Mouse (Mus musculus): ENCODE measurements at regions not wholly inside any gene's neighbourhood (a gene's known extent, or its start where the extent isn't known, plus 50 kb on each side); places are given as distances from the start of the nearest gene placed in this dataset.

GRCm38 (mm10) chr11:114248261-114248898 lies 181.5 kb upstream of the Sdk2 start:
- H3K4me3 ChIP-seq (ENCODE audit: insufficient read depth, low read depth, low read length), result no peak overlapping the region
- peaks cover 20% of the 10 kb centered on the region for H3K4me1 ChIP-seq (ENCODE audit: control insufficient read depth, insufficient read depth, low read length)
- 77% methylated on average over 4 of the region's 4 CpGs for WGBS
- H3K27ac ChIP-seq (ENCODE audit: insufficient read depth, low read depth, low read length), result no peak overlapping the region
- TF ChIP-seq POLR2A (IDR thresholded peaks at IDR 0.05; ENCODE audit: insufficient read depth, low read depth, low read length), result no peak
- TF ChIP-seq CTCF (IDR thresholded peaks at IDR 0.05; ENCODE audit: insufficient read depth, low read depth, low read length), result no peak

- Histone ChIP-seq H3K4me3 (ENCODE audit: insufficient read depth, low read depth, low read length) (no peak overlapping the region), H3K27ac (ENCODE audit: insufficient read depth, low read depth, low read length) (peak overlapping the region; percentile 87), H3K4me1 (ENCODE audit: control insufficient read depth, insufficient read depth, low read length) (peaks cover 19% of the 10 kb centered on the region)
- TF ChIP-seq POLR2A (IDR thresholded peaks at IDR 0.05; ENCODE audit: insufficient read depth, low read depth, low read length), result no peak
- WGBS, result 14% methylated on average over 8 of the region's 8 CpGs
Observed at GRCm38 (mm10) chr11:114239311-114239803, 172.5 kb upstream of the Sdk2 start.

DNA sequence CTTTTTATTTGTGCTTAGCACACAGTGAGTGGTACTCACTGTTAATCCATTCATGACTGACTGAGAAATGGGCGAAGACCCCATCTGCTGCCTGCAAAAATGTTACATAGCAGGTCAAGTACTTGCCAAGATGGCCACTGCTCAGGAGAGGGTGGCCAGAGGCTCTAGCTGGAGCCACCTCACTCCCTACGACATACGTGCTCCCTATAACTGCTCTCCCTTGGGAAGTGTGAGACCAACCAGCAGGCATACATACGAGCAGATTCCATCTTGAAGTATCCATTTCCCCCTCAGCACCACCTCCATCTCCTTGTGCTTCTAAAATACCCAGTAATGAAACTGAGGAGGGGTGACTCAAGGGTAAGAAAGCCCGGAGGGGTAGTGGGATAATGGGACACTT lies 172.0 kb upstream of the Sdk2 start:
- 36% methylated on average over 5 of the region's 5 CpGs for WGBS
- Histone ChIP-seq H3K4me1 (ENCODE audit: control insufficient read depth, insufficient read depth, low read length) (peaks cover 22% of the 10 kb centered on the region), H3K4me3 (ENCODE audit: insufficient read depth, low read depth, low read length) (no peak overlapping the region), H3K27ac (ENCODE audit: insufficient read depth, low read depth, low read length) (peak overlapping the region; percentile 91)
- TF ChIP-seq POLR2A (IDR thresholded peaks at IDR 0.05; ENCODE audit: insufficient read depth, low read depth, low read length), result no peak
- TF ChIP-seq CTCF (IDR thresholded peaks at IDR 0.05; ENCODE audit: insufficient read depth, low read depth, low read length), result no peak

GRCm38 (mm10) chr11:114238316-114238715 lies 171.5 kb upstream of the Sdk2 start:
- no peak overlapping the region for H3K4me3 ChIP-seq (ENCODE audit: insufficient read depth, low read depth, low read length)
- WGBS, result 66% methylated on average over 8 of the region's 8 CpGs
- peak overlapping the region; percentile 91 for H3K27ac ChIP-seq (ENCODE audit: insufficient read depth, low read depth, low read length)
- H3K4me1 ChIP-seq (ENCODE audit: control insufficient read depth, insufficient read depth, low read length), result peaks cover 25% of the 10 kb centered on the region
- TF ChIP-seq CTCF (IDR thresholded peaks at IDR 0.05; ENCODE audit: insufficient read depth, low read depth, low read length), result no peak

DNA sequence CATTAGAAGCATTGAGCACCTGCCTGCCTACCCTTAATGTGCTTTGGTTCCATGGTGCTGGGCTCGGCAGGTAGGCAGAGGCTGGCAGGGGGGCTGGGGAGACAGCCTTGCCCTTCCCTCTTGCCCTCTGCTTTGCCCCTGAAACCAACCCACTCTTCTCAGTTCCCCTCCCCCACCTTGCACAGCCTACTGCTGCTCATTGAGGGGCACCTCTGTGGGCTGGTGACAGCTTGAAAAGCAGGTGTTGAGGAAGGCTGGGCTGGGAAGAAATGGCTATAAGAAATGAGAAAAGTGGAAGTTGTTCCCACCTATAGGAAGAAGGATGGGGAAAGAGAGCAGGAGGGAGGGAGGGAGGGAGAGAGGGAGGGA lies 167.7 kb upstream of the Sdk2 start:
- WGBS, result 19% methylated on average over 1 of the region's 1 CpGs
- Histone ChIP-seq H3K27ac (ENCODE audit: insufficient read depth, low read depth, low read length) (0 out of 2 replicates have a peak overlapping the region, but pooled peaks have one; percentile 32), H3K4me3 (ENCODE audit: insufficient read depth, low read depth, low read length) (no peak overlapping the region), H3K4me1 (ENCODE audit: control insufficient read depth, insufficient read depth, low read length) (peaks cover 36% of the 10 kb centered on the region)
- TF ChIP-seq POLR2A (IDR thresholded peaks at IDR 0.05; ENCODE audit: insufficient read depth, low read depth, low read length), result no peak
- no peak for TF ChIP-seq CTCF (IDR thresholded peaks at IDR 0.05; ENCODE audit: insufficient read depth, low read depth, low read length)

GRCm38 (mm10) chr11:114233636-114234541 lies 167.0 kb upstream of the Sdk2 start:
- Histone ChIP-seq H3K27ac (ENCODE audit: insufficient read depth, low read depth, low read length) (no peak overlapping the region), H3K4me3 (ENCODE audit: insufficient read depth, low read depth, low read length) (no peak overlapping the region), H3K4me1 (ENCODE audit: control insufficient read depth, insufficient read depth, low read length) (peaks cover 34% of the 10 kb centered on the region)
- TF ChIP-seq POLR2A (IDR thresholded peaks at IDR 0.05; ENCODE audit: insufficient read depth, low read depth, low read length), result no peak
- no peak for TF ChIP-seq CTCF (IDR thresholded peaks at IDR 0.05; ENCODE audit: insufficient read depth, low read depth, low read length)
- 45% methylated on average over 19 of the region's 19 CpGs for WGBS

DNA sequence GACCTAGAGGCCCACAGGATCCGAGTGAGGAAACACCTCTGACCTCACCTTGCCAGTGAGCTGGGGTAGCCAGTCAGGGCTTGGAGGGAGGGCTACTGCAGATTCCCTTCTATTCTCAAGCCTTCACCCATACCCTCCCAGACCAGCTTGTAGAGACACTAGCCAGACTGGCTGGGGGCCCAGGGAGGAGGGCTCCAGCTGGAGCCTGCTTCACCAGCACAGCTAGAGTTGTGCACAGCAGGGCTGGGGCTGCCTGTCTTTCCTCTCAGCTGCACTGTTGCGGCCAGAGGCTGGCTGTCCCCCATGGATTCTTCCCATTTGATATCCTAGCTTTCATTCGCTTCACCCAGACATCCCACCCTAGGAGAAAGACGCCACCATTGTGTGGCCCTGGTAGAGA lies 165.0 kb upstream of the Sdk2 start:
- H3K4me3 ChIP-seq (ENCODE audit: insufficient read depth, low read depth, low read length), result no peak overlapping the region
- H3K27ac ChIP-seq (ENCODE audit: insufficient read depth, low read depth, low read length), result no peak overlapping the region
- TF ChIP-seq CTCF (IDR thresholded peaks at IDR 0.05; ENCODE audit: insufficient read depth, low read depth, low read length), result no peak
- TF ChIP-seq POLR2A (IDR thresholded peaks at IDR 0.05; ENCODE audit: insufficient read depth, low read depth, low read length), result no peak
- H3K4me1 ChIP-seq (ENCODE audit: control insufficient read depth, insufficient read depth, low read length), result peaks cover 24% of the 10 kb centered on the region
- 66% methylated on average over 4 of the region's 4 CpGs for WGBS

DNA sequence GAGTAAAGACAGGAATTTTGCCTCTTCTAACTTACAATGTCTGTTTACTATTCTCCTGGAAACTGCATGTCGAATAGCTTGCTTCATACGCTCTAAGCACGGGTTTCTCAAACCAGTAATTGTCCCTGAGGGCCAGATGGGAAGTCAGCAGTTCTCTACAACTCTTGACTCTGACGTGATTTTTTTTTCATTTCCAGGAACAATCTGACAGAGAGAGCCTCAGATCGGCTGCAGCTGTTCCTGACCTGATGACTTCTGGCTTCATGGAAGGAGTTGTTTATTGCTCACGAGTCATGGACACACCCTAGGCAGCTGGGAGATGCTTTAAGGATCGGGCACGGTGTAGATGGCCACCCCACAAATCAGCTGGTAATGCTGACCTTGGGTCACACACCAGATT lies 162.9 kb upstream of the Sdk2 start:
- no peak overlapping the region for H3K4me3 ChIP-seq (ENCODE audit: insufficient read depth, low read depth, low read length)
- no peak overlapping the region for H3K27ac ChIP-seq (ENCODE audit: insufficient read depth, low read depth, low read length)
- 43% methylated on average over 8 of the region's 8 CpGs for WGBS
- peaks cover 24% of the 10 kb centered on the region for H3K4me1 ChIP-seq (ENCODE audit: control insufficient read depth, insufficient read depth, low read length)
- TF ChIP-seq CTCF (IDR thresholded peaks at IDR 0.05; ENCODE audit: insufficient read depth, low read depth, low read length) (no peak), POLR2A (IDR thresholded peaks at IDR 0.05; ENCODE audit: insufficient read depth, low read depth, low read length) (no peak)

DNA sequence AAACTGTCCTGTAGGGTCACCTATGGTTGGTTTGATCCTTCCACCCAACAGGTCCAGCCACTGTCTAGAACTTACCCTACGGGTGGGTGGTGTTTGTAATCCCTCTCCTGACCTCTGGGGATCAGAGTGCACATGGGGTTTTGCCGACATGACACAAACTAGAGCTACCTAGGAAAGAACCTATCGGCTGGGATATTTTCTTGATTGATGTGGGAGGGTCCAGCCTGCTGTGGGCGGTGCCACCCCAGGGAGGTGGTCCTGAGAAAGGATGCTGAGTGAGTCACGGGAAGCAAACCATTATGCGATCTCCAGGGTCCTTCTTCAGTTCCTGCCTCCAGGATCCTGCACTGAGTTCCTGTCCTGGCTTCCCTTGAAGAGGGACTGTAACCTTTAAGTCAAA lies 162.3 kb upstream of the Sdk2 start:
- peaks cover 20% of the 10 kb centered on the region for H3K4me1 ChIP-seq (ENCODE audit: control insufficient read depth, insufficient read depth, low read length)
- no peak overlapping the region for H3K27ac ChIP-seq (ENCODE audit: insufficient read depth, low read depth, low read length)
- no peak for TF ChIP-seq CTCF (IDR thresholded peaks at IDR 0.05; ENCODE audit: insufficient read depth, low read depth, low read length)
- no peak for TF ChIP-seq POLR2A (IDR thresholded peaks at IDR 0.05; ENCODE audit: insufficient read depth, low read depth, low read length)
- H3K4me3 ChIP-seq (ENCODE audit: insufficient read depth, low read depth, low read length), result no peak overlapping the region
- WGBS, result 92% methylated on average over 6 of the region's 6 CpGs
